Mouse (Mus musculus): ENCODE results near the gene Fas. TPM values are rescaled to one million over a fixed set of nuclear protein-coding genes. Genes with fewer than 3 reads are reported as not detected.

The Fas gene
- total and polyA plus RNA-seq, 3 experiments, result 20.8 to 54.1 (median 38.3) TPM

- no peak overlapping the region for H3K4me2 ChIP-seq (ENCODE audit: insufficient read depth, low read depth, poor library complexity, severe bottlenecking)
- in situ Hi-C loops (cut with MboI; ENCODE audit: low pct_ligation_motif_present, low pct_unique_long_range_greater_than_20kb, low sequenced_read_pairs), result loop anchor here (5.0 to 10.0 kb wide), 2 partner anchors 34 to 226 kb away; partner anchors contain the start of gene Ch25h
- H3K27me3 ChIP-seq (replicated peaks), result no peaks in the 10 kb centered on the region
- no peak overlapping the region for H3K27ac ChIP-seq (ENCODE audit: insufficient read depth, low read depth)
- no peaks in the 10 kb centered on the region for H3K9me3 ChIP-seq (replicated peaks; ENCODE audit: low read length)
- TF ChIP-seq NRF1 (IDR thresholded peaks at IDR 0.05; ENCODE audit: low read depth, low read length), result no peak
- TF ChIP-seq MYC (IDR thresholded peaks at IDR 0.05; ENCODE audit: low read depth, low read length), result no peak
- TF ChIP-seq USF1 (IDR thresholded peaks at IDR 0.05; ENCODE audit: low read depth, low read length), result no peak
- TF ChIP-seq NELFE (IDR thresholded peaks at IDR 0.05; ENCODE audit: low read depth, low read length), result no peak
- TF ChIP-seq JUN (IDR thresholded peaks at IDR 0.05; ENCODE audit: insufficient read depth, low read depth, low read length), result no peak
- no peak for TF ChIP-seq ELF1 (IDR thresholded peaks at IDR 0.05; ENCODE audit: low read depth, low read length)
- TF ChIP-seq HCFC1 (IDR thresholded peaks at IDR 0.05; ENCODE audit: low read depth, low read length), result no peak
- TF ChIP-seq IRF4 (IDR thresholded peaks at IDR 0.05; ENCODE audit: low read depth, low read length), result no peak
- no peak for TF ChIP-seq BHLHE40 (IDR thresholded peaks at IDR 0.05; ENCODE audit: low read depth, low read length)
- no peak for TF ChIP-seq TCF12 (IDR thresholded peaks at IDR 0.05; ENCODE audit: low read depth, low read length)
- no peak for TF ChIP-seq SMC3 (IDR thresholded peaks at IDR 0.05; ENCODE audit: low read depth, low read length)
- TF ChIP-seq MAFK (IDR thresholded peaks at IDR 0.05; ENCODE audit: insufficient replicate concordance, low read length), result no peak
- TF ChIP-seq JUND (conservative IDR thresholded peaks at IDR 0.05; ENCODE audit: low read depth, low read length), result no peak
- H3K79me2 ChIP-seq (replicated peaks; ENCODE audit: control insufficient read depth, extremely low read depth, insufficient read depth, poor library complexity, severe bottlenecking), result no peaks in the 10 kb centered on the region
- peaks cover 0 to 6% of the 10 kb centered on the region in 2 experiments for H3K36me3 ChIP-seq (replicated peaks in 1 of 2; ENCODE audit: control insufficient read depth in 1 of 2, insufficient read depth in 1 of 2, low read length in 1 of 2)
- no peak overlapping the region for H3K4me3 ChIP-seq (replicated peaks in 1 of 3; ENCODE audit: low read depth in 2 of 3, low read length in 2 of 3, poor library complexity in 1 of 3)
- H3K4me1 ChIP-seq (ENCODE audit: control insufficient read depth in 1 of 2, insufficient read depth in 2 of 2), result peaks cover 2 to 16% of the 10 kb centered on the region in 2 experiments; a peak in 3 of 4 replicates
- no peak overlapping the region for H3K9ac ChIP-seq (ENCODE audit: insufficient read depth, low read depth)
- DNase-seq (ENCODE audit: extremely low read depth), result no peak
- dilution Hi-C loops (cut with MboI; ENCODE audit: extremely low pct_ligation_motif_present, extremely low pct_unique_long_range_greater_than_20kb, low sequenced_read_pairs), result no loop called here
Measured at GRCm38 (mm10) chr19:34248558-34248957, 41.9 kb upstream of the Fas start.

DNA sequence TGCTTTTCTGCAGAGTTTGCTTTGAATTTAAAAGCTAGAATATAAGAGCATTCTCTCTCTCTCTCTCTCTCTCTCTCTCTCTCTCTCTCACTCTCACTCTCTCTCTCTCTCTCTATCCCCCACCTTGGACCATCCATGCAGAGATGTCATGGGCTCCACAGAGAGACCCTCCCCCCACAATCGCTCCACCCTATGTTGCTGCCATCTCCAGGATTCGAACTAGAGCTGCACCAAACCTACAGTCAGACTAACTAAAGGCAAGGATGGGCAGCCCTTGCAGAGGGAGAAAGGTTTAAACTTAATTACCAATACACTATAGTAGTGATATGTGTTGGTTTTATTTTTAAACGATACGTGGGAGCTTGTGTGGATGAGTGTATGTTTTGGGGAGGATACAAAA, 39.8 kb upstream of the Fas start:
- in situ Hi-C loops (cut with MboI; ENCODE audit: low pct_ligation_motif_present, low pct_unique_long_range_greater_than_20kb, low sequenced_read_pairs), result no loop called here
- no peak for TF ChIP-seq MAX (IDR thresholded peaks at IDR 0.05; ENCODE audit: low read length)
- no peak for TF ChIP-seq NRF1 (IDR thresholded peaks at IDR 0.05; ENCODE audit: low read depth, low read length)
- no peak for TF ChIP-seq SMC3 (IDR thresholded peaks at IDR 0.05; ENCODE audit: low read depth, low read length)
- TF ChIP-seq JUND (conservative IDR thresholded peaks at IDR 0.05; ENCODE audit: low read depth, low read length), result no peak
- no peak for TF ChIP-seq BHLHE40 (IDR thresholded peaks at IDR 0.05; ENCODE audit: low read depth, low read length)
- no peak for TF ChIP-seq UBTF (IDR thresholded peaks at IDR 0.05; ENCODE audit: low read depth, low read length)
- TF ChIP-seq KAT2A (IDR thresholded peaks at IDR 0.05; ENCODE audit: insufficient replicate concordance, low read length), result no peak
- TF ChIP-seq MAZ (IDR thresholded peaks at IDR 0.05; ENCODE audit: low read depth, low read length), result no peak
- TF ChIP-seq USF1 (IDR thresholded peaks at IDR 0.05; ENCODE audit: low read depth, low read length), result no peak
- dilution Hi-C loops (cut with MboI; ENCODE audit: extremely low pct_ligation_motif_present, extremely low pct_unique_long_range_greater_than_20kb, low sequenced_read_pairs), result no loop called here
- DNase-seq (ENCODE audit: extremely low read depth), result no peak
- Histone ChIP-seq H3K36me3 (replicated peaks in 1 of 2; ENCODE audit: control insufficient read depth in 1 of 2, insufficient read depth in 1 of 2, low read length in 1 of 2) (no peaks in the 10 kb centered on the region), H3K27ac (ENCODE audit: insufficient read depth, low read depth) (no peak overlapping the region), H3K27me3 (replicated peaks) (no peaks in the 10 kb centered on the region), H3K4me2 (ENCODE audit: insufficient read depth, low read depth, poor library complexity, severe bottlenecking) (no peak overlapping the region), H3K4me1 (ENCODE audit: control insufficient read depth in 1 of 2, insufficient read depth in 2 of 2) (peaks cover 5 to 25% of the 10 kb centered on the region in 2 experiments; a peak in 3 of 4 replicates), H3K9me3 (replicated peaks; ENCODE audit: low read length) (no peaks in the 10 kb centered on the region), H3K4me3 (replicated peaks in 1 of 3; ENCODE audit: low read depth in 2 of 3, low read length in 2 of 3, poor library complexity in 1 of 3) (no peak overlapping the region), H3K79me2 (replicated peaks; ENCODE audit: control insufficient read depth, extremely low read depth, insufficient read depth, poor library complexity, severe bottlenecking) (no peaks in the 10 kb centered on the region), H3K9ac (ENCODE audit: insufficient read depth, low read depth) (no peak overlapping the region)
